Mouse (Mus musculus) hindbrain, embryonic 16.5 days (tissue): ENCODE measurements around the gene Ethe1. TPM values are rescaled to one million over a fixed set of nuclear protein-coding genes. Genes with fewer than 3 reads are reported as not detected.

Experiments used
- ATAC-seq: fragments of 200-750 bp; cut with Nextera tagmentation; 2 replicates; pipeline ENCODE4 v1.8.0; 2017; ENCODE audit warnings: moderate TSS enrichment, moderate library complexity
- H3K27ac ChIP-seq: fragments of 300-500 bp; sonication (generic); 2 replicates; pipeline ENCODE4 v1.5.1; 2014; ENCODE audit warnings: low read depth, mild to moderate bottlenecking, control low read depth, low read length, moderate library complexity
- H3K27me3 ChIP-seq: fragments of 300-500 bp; sonication (generic); replicated peaks from 2 replicates; pipeline ENCODE4 v1.6.1; 2014; ENCODE audit warnings: low read length; ENCODE audit not compliant: control insufficient read depth, insufficient read depth
- H3K36me3 ChIP-seq: fragments of 300-500 bp; sonication (generic); 2 replicates; pipeline ENCODE4 v1.6.1; 2014; ENCODE audit warnings: mild to moderate bottlenecking, low read length, moderate library complexity, mixed read lengths; ENCODE audit not compliant: control insufficient read depth, insufficient read depth
- H3K4me1 ChIP-seq: fragments of 300-500 bp; sonication (generic); 2 replicates; pipeline ENCODE4 v1.6.1; 2014; ENCODE audit warnings: low read depth, low read length; ENCODE audit not compliant: control insufficient read depth, insufficient read depth
- H3K4me2 ChIP-seq: fragments of 300-500 bp; sonication (generic); 2 replicates; pipeline ENCODE4 v1.6.1; 2014; ENCODE audit warnings: mild to moderate bottlenecking, low read length, control low read depth, moderate library complexity
- H3K4me3 ChIP-seq: fragments of 300-500 bp; sonication (generic); 2 replicates; pipeline ENCODE4 v1.5.1; 2014; ENCODE audit warnings: mild to moderate bottlenecking, low read length, control low read depth, moderate library complexity
- H3K9ac ChIP-seq: fragments of 300-500 bp; sonication (generic); 2 replicates; pipeline ENCODE4 v1.6.1; 2014; ENCODE audit warnings: low read depth, mild to moderate bottlenecking, control low read depth, low read length, moderate library complexity
- H3K9me3 ChIP-seq: fragments of 300-500 bp; sonication (generic); 2 replicates; pipeline ENCODE4 v1.6.1; 2014; ENCODE audit warnings: mild to moderate bottlenecking, low read length, moderate library complexity; ENCODE audit not compliant: control insufficient read depth
- whole genome bisulfite sequencing: fragments of 180-500 bp; shearing (Covaris S2); extraction: QIAGEN DNeasy Blood & Tissue Kit; methylation state at CpG from one replicate; pipeline ENCODE4 v1.1.7; 2014; 5-methylcytosine and 5-hydroxymethylcytosine counted together
- polyA plus RNA-seq: library from polyadenylated mRNA; unstranded; fragments of >200 nt; fragmentation: Nextera tagmentation; extraction: Ambion mirVana; gene quantifications from 2 replicates; pipeline ENCODE4 v1.2.1, GENCODE M21; 2015

Ethe1 gene
- polyA plus RNA-seq, 1 experiment from 2014 or later: 30.9 TPM

GRCm38 (mm10) chr7:24600941-24601597 lies 13.7 kb downstream of the Ethe1 start:
- H3K27ac ChIP-seq: 0 out of 2 replicates have a peak overlapping the region, but pooled peaks have one; percentile 24
- 2% methylated on average over 13 of the region's 13 CpGs for WGBS
- ATAC-seq: peak; percentile 94

DNA sequence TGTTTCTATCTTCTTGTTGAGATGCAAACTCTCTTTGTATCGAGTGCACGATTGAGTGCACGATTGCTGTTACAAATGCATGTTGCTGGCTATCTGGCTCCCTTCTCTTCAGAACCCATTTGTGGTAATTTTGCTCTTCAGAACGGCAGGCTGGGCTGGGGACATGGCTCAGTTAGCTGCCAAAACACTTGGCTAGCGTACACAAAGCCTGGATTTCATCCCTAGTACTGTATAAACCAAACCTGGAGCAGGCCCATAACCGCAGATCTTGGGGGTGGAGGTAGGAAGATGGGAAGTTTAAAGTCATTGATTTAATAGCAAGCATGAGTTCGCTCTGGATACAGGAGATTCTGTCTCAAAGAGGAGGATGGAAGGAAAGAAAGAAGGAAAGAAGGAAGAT lies 18.2 kb downstream of the Ethe1 start:
- Histone ChIP-seq H3K4me1 (peaks cover 3% of the 10 kb centered on the region), H3K27me3 (peaks cover 11% of the 10 kb centered on the region), H3K4me2 (no peak overlapping the region), H3K27ac (no peak overlapping the region), H3K9me3 (0 out of 2 replicates have a peak, but pooled peaks cover 2% of the 10 kb centered on the region), H3K36me3 (no peaks in the 10 kb centered on the region; the same call in 1 of the 2 replicates), H3K9ac (no peak overlapping the region), H3K4me3 (no peak overlapping the region)
- no peak for ATAC-seq
- 79% methylated on average over 7 of the region's 7 CpGs for WGBS

More at GRCm38 (mm10) chr7:24600941-24601597, 13.7 kb downstream of the Ethe1 start:
- H3K4me2 ChIP-seq: peak overlapping the region; percentile 60
- H3K9ac ChIP-seq: peak overlapping the region; percentile 51; the same call in 1 of the 2 replicates
- no peaks in the 10 kb centered on the region for H3K4me1 ChIP-seq
- peak overlapping the region; percentile 30; the same call in 1 of the 2 replicates for H3K4me3 ChIP-seq
- H3K9me3 ChIP-seq: no peaks in the 10 kb centered on the region
- H3K27me3 ChIP-seq: no peaks in the 10 kb centered on the region
- H3K36me3 ChIP-seq: no peaks in the 10 kb centered on the region

- H3K4me3 ChIP-seq: no peak overlapping the region
- no peak for ATAC-seq
- no peak overlapping the region for H3K27ac ChIP-seq
- no peak overlapping the region for H3K9ac ChIP-seq
- no peak overlapping the region for H3K4me2 ChIP-seq
- H3K4me1 ChIP-seq: peaks cover 8% of the 10 kb centered on the region
- no peaks in the 10 kb centered on the region; the same call in 1 of the 2 replicates for H3K36me3 ChIP-seq
- H3K9me3 ChIP-seq: 0 out of 2 replicates have a peak, but pooled peaks cover 2% of the 10 kb centered on the region
- H3K27me3 ChIP-seq: peaks cover 14% of the 10 kb centered on the region
- WGBS: 76% methylated on average over 7 of the region's 7 CpGs
Measured at GRCm38 (mm10) chr7:24606046-24606445, 18.7 kb downstream of the Ethe1 start.

GRCm38 (mm10) chr7:24608017-24608416 lies 20.7 kb downstream of the Ethe1 start:
- H3K36me3 ChIP-seq: no peaks in the 10 kb centered on the region; the same call in 1 of the 2 replicates
- 48% methylated on average over 6 of the region's 6 CpGs for WGBS
- H3K4me2 ChIP-seq: no peak overlapping the region
- H3K4me3 ChIP-seq: no peak overlapping the region
- peak; percentile 70 for ATAC-seq
- no peak overlapping the region for H3K9ac ChIP-seq
- H3K4me1 ChIP-seq: peaks cover 15% of the 10 kb centered on the region
- H3K9me3 ChIP-seq: 0 out of 2 replicates have a peak, but pooled peaks cover 2% of the 10 kb centered on the region
- no peak overlapping the region for H3K27ac ChIP-seq
- H3K27me3 ChIP-seq: peaks cover 32% of the 10 kb centered on the region

- ATAC-seq: no peak
- H3K36me3 ChIP-seq: no peaks in the 10 kb centered on the region; the same call in 1 of the 2 replicates
- WGBS: 65% methylated on average over 8 of the region's 8 CpGs
- peaks cover 38% of the 10 kb centered on the region for H3K27me3 ChIP-seq
- no peak overlapping the region for H3K27ac ChIP-seq
- H3K9ac ChIP-seq: no peak overlapping the region
- H3K4me3 ChIP-seq: no peak overlapping the region
- H3K4me1 ChIP-seq: peaks cover 15% of the 10 kb centered on the region
- 0 out of 2 replicates have a peak, but pooled peaks cover 2% of the 10 kb centered on the region for H3K9me3 ChIP-seq
- no peak overlapping the region for H3K4me2 ChIP-seq
Measured at GRCm38 (mm10) chr7:24608561-24608960, 21.2 kb downstream of the Ethe1 start.

GRCm38 (mm10) chr7:24610144-24610878 lies 23.0 kb downstream of the Ethe1 start, which contains the start of gene Phldb3:
Phldb3 (plus strand) TSS chr7:24610763.
- peaks cover 15% of the 10 kb centered on the region for H3K4me1 ChIP-seq
- WGBS: 3% methylated on average over 23 of the region's 27 CpGs
- peak within 1 kb of the TSS; percentile 33 for H3K9ac ChIP-seq
- H3K9me3 ChIP-seq: 0 out of 2 replicates have a peak, but pooled peaks cover 2% of the 10 kb centered on the region
- peak within 1 kb of the TSS; percentile 36 for H3K4me3 ChIP-seq
- H3K36me3 ChIP-seq: no peaks in the 10 kb centered on the region; the same call in 1 of the 2 replicates
- H3K27me3 ChIP-seq: peaks cover 42% of the 10 kb centered on the region
- H3K4me2 ChIP-seq: peak within 1 kb of the TSS; percentile 62
- peak; percentile 1; the same call in 1 of the 2 replicates for ATAC-seq
- no peak within 1 kb of the TSS for H3K27ac ChIP-seq

DNA sequence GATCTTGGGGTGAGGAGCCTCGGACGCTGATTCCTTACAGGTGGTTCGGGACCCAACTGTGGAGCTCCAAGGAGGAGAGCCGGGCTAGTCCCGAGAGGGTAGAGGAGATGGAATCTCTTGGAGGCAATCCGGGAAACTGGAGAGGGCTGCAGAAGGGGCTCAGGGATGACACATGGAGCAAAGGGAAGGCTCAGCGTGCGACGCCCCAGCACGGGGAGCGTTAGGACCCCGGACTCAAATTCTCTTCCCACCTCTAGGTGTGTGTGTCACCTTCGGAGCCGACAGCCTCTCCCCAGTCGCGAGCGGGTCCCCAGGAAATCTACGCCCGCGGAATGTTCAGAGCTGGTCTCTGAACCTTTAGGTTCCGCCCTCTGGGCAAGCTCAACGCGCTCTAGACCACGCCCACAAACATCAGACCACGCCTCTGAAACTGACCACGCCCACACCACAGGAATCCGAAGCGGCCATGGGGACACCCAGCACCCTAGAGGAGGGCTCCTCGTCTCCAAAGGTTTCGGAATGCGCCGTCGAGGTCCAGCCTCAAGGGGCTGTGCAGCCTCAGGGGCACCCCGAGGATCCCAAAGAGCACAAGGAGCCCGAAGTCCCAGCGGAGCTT lies 23.6 kb downstream of the Ethe1 start:
- Histone ChIP-seq H3K4me3 (peak overlapping the region; percentile 36), H3K4me1 (peaks cover 15% of the 10 kb centered on the region), H3K27me3 (peaks cover 42% of the 10 kb centered on the region), H3K9ac (peak overlapping the region; percentile 33), H3K4me2 (peak overlapping the region; percentile 62), H3K36me3 (no peaks in the 10 kb centered on the region; the same call in 1 of the 2 replicates), H3K9me3 (0 out of 2 replicates have a peak, but pooled peaks cover 2% of the 10 kb centered on the region), H3K27ac (no peak overlapping the region)
- under 1% methylated on average over 36 of the region's 36 CpGs for WGBS
- ATAC-seq: peak; percentile 31; the same call in 1 of the 2 replicates

DNA sequence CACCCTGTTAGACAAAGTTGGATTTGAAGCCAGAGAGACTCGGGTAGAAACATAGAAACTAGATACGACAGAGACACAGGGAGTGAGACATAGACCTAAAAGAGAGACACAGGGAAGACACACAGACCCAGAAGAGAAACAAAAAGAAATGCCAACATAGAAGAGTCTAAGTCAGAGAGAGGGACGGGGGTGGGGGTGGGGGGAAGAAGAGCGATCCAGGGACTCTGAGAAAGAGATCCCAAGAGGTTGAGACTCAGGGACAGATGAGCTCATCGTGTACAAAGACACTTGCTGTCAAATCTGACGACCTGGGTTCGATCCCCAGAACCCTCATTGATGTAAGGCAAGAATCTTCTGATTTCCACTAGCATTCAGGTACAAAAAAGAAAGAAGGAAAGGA lies 24.4 kb downstream of the Ethe1 start:
- no peak for ATAC-seq
- Histone ChIP-seq H3K27ac (no peak overlapping the region), H3K4me1 (peaks cover 15% of the 10 kb centered on the region), H3K9ac (no peak overlapping the region), H3K4me2 (peak overlapping the region; percentile 62), H3K36me3 (no peaks in the 10 kb centered on the region; the same call in 1 of the 2 replicates), H3K4me3 (peak overlapping the region; percentile 36; the same call in 1 of the 2 replicates), H3K9me3 (0 out of 2 replicates have a peak, but pooled peaks cover 2% of the 10 kb centered on the region), H3K27me3 (peaks cover 42% of the 10 kb centered on the region)
- WGBS: 18% methylated on average over 7 of the region's 7 CpGs
